9 mouse cellular contexts compared by ENCODE assay signal in genomic region chr15:32432927-32433832, GRCm38 (mm10).
DNase-seq lines count a peak whose midpoint lies in the region; ATAC-seq and TF ChIP-seq lines count a peak whose summit lies in the region.
"Had no signal": no experiment of that assay in that cellular context is flagged by ENCODE, and none has a peak within 500 bp of the region (broad histone marks: within the 10 kb centered on the region; RNA-seq: fewer than 3 reads in every experiment).

No protein-coding gene starts in this region.

- no peaks in the 10 kb centered on the region for H3K27me3 ChIP-seq in forebrain, postnatal 0 days (ENCODE audit: insufficient read depth, low read length)
- H3K27me3 ChIP-seq in limb, embryonic 11.5 days (ENCODE audit: control insufficient read depth, insufficient read depth, low read length) = no peaks in the 10 kb centered on the region
- H3K27me3 ChIP-seq: megakaryocyte, embryonic 14.5 days had no signal

- TF ChIP-seq CTCF in forebrain, postnatal 0 days (IDR thresholded peaks at IDR 0.05; ENCODE audit: low read depth) = no peak

- peak; percentile 5 to 6 for DNase-seq in kidney, postnatal 36 days
- no peak for DNase-seq in kidney, postnatal 25 days
- peak; percentile 63 for DNase-seq in embryo, embryonic 11 days
- peak; percentile 55 for DNase-seq in forebrain, postnatal 0 days
- no peak for DNase-seq in limb, embryonic 11.5 days (ENCODE audit: low spot score)
- no peak for DNase-seq in liver
- no peak for DNase-seq in cerebellum, adult 11-12 months
- DNase-seq in cerebellum, adult 18-20 months = no peak

- 47% methylated on average over 13 of the region's 13 CpGs for WGBS in forebrain, postnatal 0 days
- WGBS in limb, embryonic 11.5 days = 50% methylated on average over 13 of the region's 13 CpGs

- no peaks in the 10 kb centered on the region for H3K36me3 ChIP-seq in forebrain, postnatal 0 days (ENCODE audit: insufficient read depth)
- H3K36me3 ChIP-seq in limb, embryonic 11.5 days (ENCODE audit: control insufficient read depth, insufficient read depth, low read length) = no peaks in the 10 kb centered on the region

- no peaks in the 10 kb centered on the region for H3K9me3 ChIP-seq in forebrain, postnatal 0 days (ENCODE audit: low read length)
- H3K9me3 ChIP-seq in limb, embryonic 11.5 days (ENCODE audit: control insufficient read depth, low read length) = no peaks in the 10 kb centered on the region
- H3K9me3 ChIP-seq: megakaryocyte, embryonic 14.5 days had no signal

- no peak overlapping the region for H3K4me3 ChIP-seq in forebrain, postnatal 0 days (ENCODE audit: low read depth, low read length)
- H3K4me3 ChIP-seq in limb, embryonic 11.5 days (ENCODE audit: low read depth, low read length) = no peak overlapping the region
- H3K4me3 ChIP-seq: megakaryocyte, embryonic 14.5 days had no signal

- no peak overlapping the region for H3K9ac ChIP-seq in forebrain, postnatal 0 days
- no peak overlapping the region for H3K9ac ChIP-seq in limb, embryonic 11.5 days (ENCODE audit: low read length)

- ATAC-seq in forebrain, postnatal 0 days = peak; percentile 81
- ATAC-seq in limb, embryonic 11.5 days (ENCODE audit: insufficient number of reproducible peaks, low FRiP score, low TSS enrichment, low read depth) = peak; percentile 77; the same call in 1 of the 2 replicates

- no peaks in the 10 kb centered on the region; the same call in 1 of the 2 replicates for H3K4me1 ChIP-seq in forebrain, postnatal 0 days (ENCODE audit: insufficient read depth)
- peaks cover 10% of the 10 kb centered on the region for H3K4me1 ChIP-seq in limb, embryonic 11.5 days (ENCODE audit: control insufficient read depth, insufficient read depth, low read length)
- H3K4me1 ChIP-seq: megakaryocyte, embryonic 14.5 days had no signal

- peak overlapping the region; percentile 72 for H3K27ac ChIP-seq in forebrain, postnatal 0 days (ENCODE audit: low read depth, low read length)
- peak overlapping the region; percentile 47; the same call in 1 of the 2 replicates for H3K27ac ChIP-seq in limb, embryonic 11.5 days (replicated peaks; ENCODE audit: low read depth, low read length)

- H3K4me2 ChIP-seq in forebrain, postnatal 0 days (ENCODE audit: low read depth) = peak overlapping the region; percentile 16
- no peak overlapping the region for H3K4me2 ChIP-seq in limb, embryonic 11.5 days (ENCODE audit: low read depth, severe bottlenecking)

Comparison
In these comparisons a context has a peak if more than half of its experiments do, and no peak if none do; other contexts are left out.
1. DNase-seq: peak in kidney, postnatal 36 days (2 of 2), embryo, embryonic 11 days (single experiment) and forebrain, postnatal 0 days (single experiment); none in kidney, postnatal 25 days (0 of 2), limb, embryonic 11.5 days (single experiment), liver (single experiment), cerebellum, adult 11-12 months (single experiment) and cerebellum, adult 18-20 months (0 of 2).